Mouse (Mus musculus): ENCODE results near the gene N4bp1. TPM values are rescaled to one million over a fixed set of nuclear protein-coding genes. Genes with fewer than 3 reads are reported as not detected.

N4bp1 gene
- polyA plus RNA-seq, 1 experiment, result 19.1 TPM

GRCm38 (mm10) chr8:86897726-86898419 is 12.8 kb upstream of the N4bp1 start:
- DNase-seq (ENCODE audit: extremely low spot score in 1 of 2, low spot score in 1 of 2), result no peak

DNA sequence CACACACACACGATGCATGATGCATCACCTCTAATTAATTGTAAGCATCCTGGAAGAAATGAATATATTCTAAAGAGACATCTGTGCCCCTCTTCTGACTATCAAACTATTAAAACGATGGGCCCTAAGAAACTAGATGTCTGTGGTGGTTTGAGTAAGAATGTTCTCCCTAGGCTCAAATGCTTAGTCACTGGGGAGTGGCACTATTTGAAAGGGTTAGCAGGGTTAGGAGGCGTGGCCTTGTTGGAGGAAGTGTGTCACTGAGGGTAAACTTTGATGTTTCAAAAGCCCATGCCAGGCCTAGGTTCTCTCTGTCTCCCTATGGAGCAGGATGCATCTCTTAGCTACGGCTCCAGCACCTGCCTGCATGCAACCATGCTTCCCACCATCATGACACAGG is 10.3 kb upstream of the N4bp1 start:
- DNase-seq (ENCODE audit: extremely low spot score in 1 of 2, low spot score in 1 of 2), result no peak

DNA sequence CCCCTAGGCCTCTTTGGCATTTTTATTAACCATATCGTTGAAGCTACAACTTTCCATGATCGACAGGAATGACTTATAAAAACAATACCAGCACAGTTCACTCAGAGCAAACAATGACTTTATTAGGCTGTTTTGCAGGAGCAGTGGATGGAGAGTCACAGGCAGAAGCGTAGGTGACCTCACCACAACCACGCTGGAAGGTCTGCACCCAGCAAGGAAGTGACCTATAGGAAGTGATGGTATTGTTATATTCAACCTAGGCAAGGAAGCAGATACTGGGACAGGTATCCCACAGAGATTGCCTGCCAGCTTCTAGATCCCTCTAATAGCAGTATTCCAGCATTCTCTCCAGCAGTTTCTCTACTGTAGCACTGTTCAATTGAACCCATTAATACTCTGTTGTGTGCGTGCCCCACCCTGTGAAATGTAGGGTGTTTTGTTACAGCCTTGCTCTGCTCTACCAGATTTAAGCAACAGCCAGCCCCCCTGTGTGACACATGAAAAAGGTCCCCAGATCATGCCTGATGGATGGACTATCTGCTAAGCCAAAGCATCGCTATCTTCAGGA is 9.2 kb upstream of the N4bp1 start:
- no peak for DNase-seq (ENCODE audit: extremely low spot score in 1 of 2, low spot score in 1 of 2)

GRCm38 (mm10) chr8:86893554-86893953 is 8.5 kb upstream of the N4bp1 start:
- DNase-seq (ENCODE audit: extremely low spot score in 1 of 2, low spot score in 1 of 2), result no peak

- no peak for DNase-seq (ENCODE audit: extremely low spot score in 1 of 2, low spot score in 1 of 2)
These were observed 6.5 kb upstream of the N4bp1 start for GRCm38 (mm10) chr8:86891533-86891932.

GRCm38 (mm10) chr8:86888058-86888939 is 3.2 kb upstream of the N4bp1 start:
- no peak for DNase-seq (ENCODE audit: extremely low spot score in 1 of 2, low spot score in 1 of 2)

DNA sequence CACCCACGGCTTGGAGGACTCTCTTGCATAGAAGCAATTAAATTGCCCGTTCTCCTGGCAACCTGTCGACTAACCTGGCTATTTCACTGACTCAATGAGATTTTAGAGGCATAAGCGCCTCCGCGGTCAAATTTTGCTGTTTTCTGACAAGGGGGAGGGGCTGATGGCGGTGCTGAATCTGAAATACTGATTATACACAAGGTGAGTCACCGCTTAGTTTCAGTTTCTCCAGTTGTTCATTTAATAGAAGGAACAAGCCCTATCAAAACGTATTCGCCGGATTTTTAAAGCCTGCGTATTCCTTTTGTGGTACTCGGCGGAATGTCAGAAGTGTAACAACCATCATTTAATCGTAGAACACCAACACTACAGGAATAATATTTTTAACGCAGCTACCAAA is 991 bp downstream of the N4bp1 start:
- peak in 1 of 2 experiments; percentile 43 for DNase-seq (ENCODE audit: extremely low spot score in 1 of 2, low spot score in 1 of 2)

GRCm38 (mm10) chr8:86882568-86883478 is 2.2 kb downstream of the N4bp1 start:
- DNase-seq (ENCODE audit: extremely low spot score in 1 of 2, low spot score in 1 of 2), result no peak

DNA sequence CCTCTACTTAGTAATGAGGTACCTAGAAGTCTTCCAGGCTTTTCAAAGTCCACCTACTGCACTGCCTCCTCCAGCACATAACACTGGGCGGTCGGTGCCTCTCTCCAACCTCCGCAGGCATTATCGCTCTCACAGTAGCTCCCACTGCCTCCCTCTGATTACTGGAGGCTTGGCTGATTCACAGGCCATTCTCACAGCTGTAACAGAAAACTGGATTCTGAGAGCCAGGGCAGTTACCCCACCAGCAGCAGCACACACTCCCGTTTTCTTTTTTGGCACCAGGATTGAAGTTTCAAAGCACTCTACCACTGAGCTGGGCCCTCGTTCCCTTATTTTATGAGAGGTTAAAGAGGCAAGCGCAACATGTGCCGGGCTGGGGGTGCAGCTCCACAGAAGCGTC is 3.1 kb downstream of the N4bp1 start:
- DNase-seq (ENCODE audit: extremely low spot score in 1 of 2, low spot score in 1 of 2), result no peak

- no peak for DNase-seq (ENCODE audit: extremely low spot score in 1 of 2, low spot score in 1 of 2)
These were observed 3.9 kb downstream of the N4bp1 start for GRCm38 (mm10) chr8:86881068-86881609.

- no peak for DNase-seq (ENCODE audit: extremely low spot score in 1 of 2, low spot score in 1 of 2)
These were observed 8.2 kb downstream of the N4bp1 start for GRCm38 (mm10) chr8:86876831-86877230.

GRCm38 (mm10) chr8:86874055-86874454 is 11.0 kb downstream of the N4bp1 start:
- DNase-seq (ENCODE audit: extremely low spot score in 1 of 2, low spot score in 1 of 2), result no peak

- DNase-seq (ENCODE audit: extremely low spot score in 1 of 2, low spot score in 1 of 2), result no peak
These were observed 11.9 kb downstream of the N4bp1 start for GRCm38 (mm10) chr8:86873151-86873550.

DNA sequence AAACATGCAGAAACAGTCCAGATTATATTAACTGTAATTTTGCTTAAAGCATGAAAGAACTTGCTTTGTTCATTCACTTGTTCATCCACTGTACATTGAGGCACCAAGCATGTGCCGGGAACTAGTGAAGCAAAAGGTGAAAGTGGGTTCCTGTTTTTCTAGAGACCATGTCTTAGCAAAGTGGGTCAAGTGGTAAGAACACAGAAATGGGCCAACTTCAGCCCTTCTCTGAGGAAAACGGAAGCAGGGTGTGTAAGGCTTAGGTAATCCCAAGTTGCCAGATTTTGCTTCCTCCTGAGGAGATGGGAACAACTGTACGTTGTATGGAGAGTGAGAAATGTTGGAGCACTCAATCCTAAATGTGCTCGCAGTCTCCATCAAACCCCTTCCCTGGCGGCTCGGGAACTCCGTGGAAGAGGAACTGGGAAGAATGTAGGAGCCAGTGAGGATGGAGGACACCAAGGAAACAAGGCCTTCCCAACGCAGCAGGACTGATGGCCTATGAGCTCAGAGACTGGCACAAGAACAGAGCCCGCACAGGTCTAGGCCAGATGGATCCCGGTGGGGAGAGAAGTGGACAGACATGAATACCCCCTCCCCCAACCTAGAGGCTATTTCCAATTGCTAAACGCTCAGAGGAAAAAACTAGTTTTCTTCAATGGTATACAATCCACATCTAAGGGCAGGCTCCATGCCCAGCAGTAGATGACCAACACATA is 12.8 kb downstream of the N4bp1 start:
- no peak for DNase-seq (ENCODE audit: extremely low spot score in 1 of 2, low spot score in 1 of 2)

DNA sequence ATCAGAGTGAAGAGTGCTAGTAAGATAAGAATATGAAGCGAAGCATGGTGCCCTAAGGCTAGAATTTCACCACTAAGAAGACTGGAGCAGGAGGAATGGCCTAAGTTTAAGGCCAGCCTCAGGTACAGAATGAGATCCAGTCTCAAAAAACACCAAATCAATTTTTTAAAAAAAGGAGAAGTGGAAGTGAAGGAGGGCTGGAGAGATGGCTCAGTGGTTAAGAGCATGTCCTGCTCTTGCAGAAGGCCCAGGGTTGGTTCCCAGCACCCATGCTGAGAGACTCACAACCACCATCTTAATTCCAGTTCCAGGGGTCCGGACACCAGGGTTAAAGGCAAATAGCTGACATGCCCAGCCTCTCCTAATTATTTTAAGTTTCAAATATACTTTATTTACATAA is 13.6 kb downstream of the N4bp1 start:
- DNase-seq (ENCODE audit: extremely low spot score in 1 of 2, low spot score in 1 of 2), result no peak

- peak in 1 of 2 experiments; percentile 26 for DNase-seq (ENCODE audit: extremely low spot score in 1 of 2, low spot score in 1 of 2)
These were observed 14.3 kb downstream of the N4bp1 start for GRCm38 (mm10) chr8:86870771-86871170.

- no peak for DNase-seq (ENCODE audit: extremely low spot score in 1 of 2, low spot score in 1 of 2)
These were observed 17.0 kb downstream of the N4bp1 start for GRCm38 (mm10) chr8:86868041-86868440.

DNA sequence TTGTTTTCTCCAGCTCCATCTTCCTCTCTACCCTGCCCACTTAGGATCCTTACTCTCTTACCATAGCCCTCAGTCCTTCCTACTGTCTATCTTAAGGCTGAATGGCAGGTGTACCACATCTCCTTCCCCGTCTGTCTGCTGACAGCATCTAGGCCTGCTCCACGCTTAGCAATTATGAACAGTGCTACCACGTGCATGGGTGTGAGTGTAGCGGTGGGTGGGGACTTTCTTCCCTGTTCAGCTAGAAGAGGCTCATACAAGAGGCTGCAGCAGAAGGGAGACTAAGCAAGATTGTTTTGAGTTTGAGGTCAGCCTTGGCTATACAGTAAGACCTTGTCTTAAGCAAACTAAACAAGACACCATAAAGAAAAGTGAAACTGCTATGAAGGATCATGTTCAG is 20.3 kb downstream of the N4bp1 start:
- DNase-seq (ENCODE audit: extremely low spot score in 1 of 2, low spot score in 1 of 2), result no peak

DNA sequence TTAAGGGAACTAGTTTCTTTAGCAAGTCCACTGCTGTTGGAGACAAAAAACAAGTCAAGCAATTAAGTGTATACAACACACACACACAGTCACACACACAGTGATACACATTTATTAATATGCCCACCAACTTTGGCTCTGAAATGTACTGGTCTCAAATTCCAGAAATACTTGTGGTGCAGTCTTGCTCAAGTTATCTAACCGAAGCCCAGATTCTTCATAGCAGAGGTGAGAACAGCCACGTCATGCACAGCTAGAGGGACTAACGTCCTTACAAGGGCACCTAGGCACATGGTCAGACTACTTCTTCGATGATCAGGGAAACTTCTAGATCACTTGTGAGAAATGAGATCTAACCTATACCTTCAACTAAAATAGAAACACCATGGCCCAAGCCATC is 22.2 kb downstream of the N4bp1 start:
- no peak for DNase-seq (ENCODE audit: extremely low spot score in 1 of 2, low spot score in 1 of 2)

All from frontal cortex, adult 2 months (tissue).